Mouse (Mus musculus): Measurements from ENCODE around the gene Wdr70. TPM values are rescaled to one million over a fixed set of nuclear protein-coding genes. Genes with fewer than 3 reads are reported as not detected.

Wdr70 gene
- polyA plus RNA-seq, 1 experiment from 2014 or later, result 43.0 TPM

- WGBS, result 39% methylated on average over 4 of the region's 4 CpGs
- ATAC-seq (ENCODE audit: insufficient read depth, low FRiP score), result no peak
- no peak overlapping the region for H3K9ac ChIP-seq (ENCODE audit: low read length)
- 0 out of 2 replicates have a peak overlapping the region, but pooled peaks have one; percentile 14 for H3K4me2 ChIP-seq (ENCODE audit: low read depth, low read length)
- no peaks in the 10 kb centered on the region for H3K9me3 ChIP-seq (replicated peaks; ENCODE audit: control insufficient read depth, low read length)
- no peaks in the 10 kb centered on the region for H3K27me3 ChIP-seq (ENCODE audit: control insufficient read depth, insufficient read depth, low read length)
- peaks cover 6% of the 10 kb centered on the region; the same call in 1 of the 2 replicates for H3K4me1 ChIP-seq (ENCODE audit: control insufficient read depth, insufficient read depth, low read length)
- H3K4me3 ChIP-seq (replicated peaks; ENCODE audit: low read length), result no peak overlapping the region
- no peaks in the 10 kb centered on the region for H3K36me3 ChIP-seq (ENCODE audit: control insufficient read depth, insufficient read depth, low read length)
- no peak overlapping the region for H3K27ac ChIP-seq (ENCODE audit: low read length)
Observed at GRCm38 (mm10) chr15:7934580-7934979, 164.4 kb downstream of the Wdr70 start.

- Histone ChIP-seq H3K9me3 (replicated peaks; ENCODE audit: control insufficient read depth, low read length) (no peaks in the 10 kb centered on the region), H3K4me1 (ENCODE audit: control insufficient read depth, insufficient read depth, low read length) (peaks cover 6% of the 10 kb centered on the region; the same call in 1 of the 2 replicates), H3K27ac (ENCODE audit: low read length) (no peak overlapping the region), H3K4me2 (ENCODE audit: low read depth, low read length) (peak overlapping the region; percentile 14; the same call in 1 of the 2 replicates), H3K27me3 (ENCODE audit: control insufficient read depth, insufficient read depth, low read length) (no peaks in the 10 kb centered on the region), H3K9ac (ENCODE audit: low read length) (no peak overlapping the region), H3K36me3 (ENCODE audit: control insufficient read depth, insufficient read depth, low read length) (no peaks in the 10 kb centered on the region), H3K4me3 (replicated peaks; ENCODE audit: low read length) (no peak overlapping the region)
- WGBS, result 34% methylated on average over 16 of the region's 16 CpGs
- no peak for ATAC-seq (ENCODE audit: insufficient read depth, low FRiP score)
Observed at GRCm38 (mm10) chr15:7934105-7934504, 164.9 kb downstream of the Wdr70 start.

GRCm38 (mm10) chr15:7931605-7932008 is 167.4 kb downstream of the Wdr70 start:
- no peak overlapping the region for H3K9ac ChIP-seq (ENCODE audit: low read length)
- peaks cover 6% of the 10 kb centered on the region; the same call in 1 of the 2 replicates for H3K4me1 ChIP-seq (ENCODE audit: control insufficient read depth, insufficient read depth, low read length)
- H3K27ac ChIP-seq (ENCODE audit: low read length), result no peak overlapping the region; the same call in 1 of the 2 replicates
- no peaks in the 10 kb centered on the region for H3K36me3 ChIP-seq (ENCODE audit: control insufficient read depth, insufficient read depth, low read length)
- H3K9me3 ChIP-seq (replicated peaks; ENCODE audit: control insufficient read depth, low read length), result no peaks in the 10 kb centered on the region
- no peak overlapping the region for H3K4me3 ChIP-seq (replicated peaks; ENCODE audit: low read length)
- H3K4me2 ChIP-seq (ENCODE audit: low read depth, low read length), result no peak overlapping the region
- H3K27me3 ChIP-seq (ENCODE audit: control insufficient read depth, insufficient read depth, low read length), result no peaks in the 10 kb centered on the region
- WGBS, result 46% methylated on average over 8 of the region's 8 CpGs
- ATAC-seq (ENCODE audit: insufficient read depth, low FRiP score), result peak; percentile 84

GRCm38 (mm10) chr15:7925382-7925781 is 173.6 kb downstream of the Wdr70 start:
- Histone ChIP-seq H3K27ac (ENCODE audit: low read length) (no peak overlapping the region), H3K4me2 (ENCODE audit: low read depth, low read length) (no peak overlapping the region), H3K27me3 (ENCODE audit: control insufficient read depth, insufficient read depth, low read length) (no peaks in the 10 kb centered on the region), H3K4me1 (ENCODE audit: control insufficient read depth, insufficient read depth, low read length) (no peaks in the 10 kb centered on the region), H3K9ac (ENCODE audit: low read length) (no peak overlapping the region), H3K4me3 (replicated peaks; ENCODE audit: low read length) (no peak overlapping the region), H3K36me3 (ENCODE audit: control insufficient read depth, insufficient read depth, low read length) (no peaks in the 10 kb centered on the region), H3K9me3 (replicated peaks; ENCODE audit: control insufficient read depth, low read length) (no peaks in the 10 kb centered on the region)
- no peak for ATAC-seq (ENCODE audit: insufficient read depth, low FRiP score)
- 88% methylated on average over 4 of the region's 4 CpGs for WGBS

- Histone ChIP-seq H3K27ac (ENCODE audit: low read length) (no peak overlapping the region), H3K9me3 (replicated peaks; ENCODE audit: control insufficient read depth, low read length) (no peaks in the 10 kb centered on the region), H3K36me3 (ENCODE audit: control insufficient read depth, insufficient read depth, low read length) (peaks cover 4% of the 10 kb centered on the region; the same call in 1 of the 2 replicates), H3K4me3 (replicated peaks; ENCODE audit: low read length) (no peak overlapping the region), H3K9ac (ENCODE audit: low read length) (no peak overlapping the region), H3K4me1 (ENCODE audit: control insufficient read depth, insufficient read depth, low read length) (no peaks in the 10 kb centered on the region), H3K27me3 (ENCODE audit: control insufficient read depth, insufficient read depth, low read length) (no peaks in the 10 kb centered on the region), H3K4me2 (ENCODE audit: low read depth, low read length) (no peak overlapping the region)
- 87% methylated on average over 4 of the region's 4 CpGs for WGBS
- ATAC-seq (ENCODE audit: insufficient read depth, low FRiP score), result no peak
Observed at GRCm38 (mm10) chr15:7923281-7923680, 175.7 kb downstream of the Wdr70 start.

- Histone ChIP-seq H3K4me2 (ENCODE audit: low read depth, low read length) (no peak overlapping the region), H3K4me3 (replicated peaks; ENCODE audit: low read length) (no peak overlapping the region), H3K9me3 (replicated peaks; ENCODE audit: control insufficient read depth, low read length) (no peaks in the 10 kb centered on the region), H3K36me3 (ENCODE audit: control insufficient read depth, insufficient read depth, low read length) (peaks cover 4% of the 10 kb centered on the region; the same call in 1 of the 2 replicates), H3K4me1 (ENCODE audit: control insufficient read depth, insufficient read depth, low read length) (no peaks in the 10 kb centered on the region), H3K9ac (ENCODE audit: low read length) (no peak overlapping the region), H3K27me3 (ENCODE audit: control insufficient read depth, insufficient read depth, low read length) (no peaks in the 10 kb centered on the region), H3K27ac (ENCODE audit: low read length) (no peak overlapping the region)
- no peak for ATAC-seq (ENCODE audit: insufficient read depth, low FRiP score)
- 95% methylated on average over 14 of the region's 14 CpGs for WGBS
Observed at GRCm38 (mm10) chr15:7922291-7923037, 176.5 kb downstream of the Wdr70 start.

- 88% methylated on average over 6 of the region's 6 CpGs for WGBS
- no peak overlapping the region for H3K4me3 ChIP-seq (replicated peaks; ENCODE audit: low read length)
- H3K4me2 ChIP-seq (ENCODE audit: low read depth, low read length), result no peak overlapping the region
- peaks cover 4% of the 10 kb centered on the region; the same call in 1 of the 2 replicates for H3K36me3 ChIP-seq (ENCODE audit: control insufficient read depth, insufficient read depth, low read length)
- no peak for ATAC-seq (ENCODE audit: insufficient read depth, low FRiP score)
- no peak overlapping the region for H3K9ac ChIP-seq (ENCODE audit: low read length)
- no peaks in the 10 kb centered on the region for H3K9me3 ChIP-seq (replicated peaks; ENCODE audit: control insufficient read depth, low read length)
- no peaks in the 10 kb centered on the region for H3K27me3 ChIP-seq (ENCODE audit: control insufficient read depth, insufficient read depth, low read length)
- H3K27ac ChIP-seq (ENCODE audit: low read length), result no peak overlapping the region
- H3K4me1 ChIP-seq (ENCODE audit: control insufficient read depth, insufficient read depth, low read length), result no peaks in the 10 kb centered on the region
Observed at GRCm38 (mm10) chr15:7921124-7921523, 177.9 kb downstream of the Wdr70 start.

GRCm38 (mm10) chr15:7906491-7907035 is 192.4 kb downstream of the Wdr70 start:
- 77% methylated on average over 5 of the region's 5 CpGs for WGBS
- no peak for ATAC-seq (ENCODE audit: insufficient read depth, low FRiP score)
- Histone ChIP-seq H3K36me3 (ENCODE audit: control insufficient read depth, insufficient read depth, low read length) (0 out of 2 replicates have a peak, but pooled peaks cover 4% of the 10 kb centered on the region), H3K4me1 (ENCODE audit: control insufficient read depth, insufficient read depth, low read length) (no peaks in the 10 kb centered on the region), H3K4me2 (ENCODE audit: low read depth, low read length) (no peak overlapping the region), H3K9me3 (replicated peaks; ENCODE audit: control insufficient read depth, low read length) (no peaks in the 10 kb centered on the region), H3K9ac (ENCODE audit: low read length) (no peak overlapping the region), H3K4me3 (replicated peaks; ENCODE audit: low read length) (no peak overlapping the region), H3K27me3 (ENCODE audit: control insufficient read depth, insufficient read depth, low read length) (no peaks in the 10 kb centered on the region), H3K27ac (ENCODE audit: low read length) (no peak overlapping the region)

GRCm38 (mm10) chr15:7899286-7899685 is 199.7 kb downstream of the Wdr70 start:
- WGBS, result 94% methylated on average over 6 of the region's 6 CpGs
- no peak for ATAC-seq (ENCODE audit: insufficient read depth, low FRiP score)
- H3K9me3 ChIP-seq (replicated peaks; ENCODE audit: control insufficient read depth, low read length), result no peaks in the 10 kb centered on the region

More at GRCm38 (mm10) chr15:7899286-7899685, 199.7 kb downstream of the Wdr70 start:
- no peak overlapping the region for H3K9ac ChIP-seq (ENCODE audit: low read length)
- no peaks in the 10 kb centered on the region for H3K27me3 ChIP-seq (ENCODE audit: control insufficient read depth, insufficient read depth, low read length)
- no peak overlapping the region for H3K4me3 ChIP-seq (replicated peaks; ENCODE audit: low read length)
- no peak overlapping the region for H3K27ac ChIP-seq (ENCODE audit: low read length)
- no peak overlapping the region for H3K4me2 ChIP-seq (ENCODE audit: low read depth, low read length)
- H3K36me3 ChIP-seq (ENCODE audit: control insufficient read depth, insufficient read depth, low read length), result no peaks in the 10 kb centered on the region
- no peaks in the 10 kb centered on the region for H3K4me1 ChIP-seq (ENCODE audit: control insufficient read depth, insufficient read depth, low read length)
